Comparison of ENCODE assay signal across 10 mouse cellular contexts in genomic region chr17:87522500-87523091, GRCm38 (mm10).
DNase-seq lines count a peak whose midpoint lies in the region; TF ChIP-seq lines count a peak whose summit lies in the region.
"Had no signal": no experiment of that assay in that cellular context is flagged by ENCODE, and none has a peak within 500 bp of the region (broad histone marks: within the 10 kb centered on the region; RNA-seq: fewer than 3 reads in every experiment).

No protein-coding gene starts in this region.

- no peak overlapping the region for H3K4me3 ChIP-seq in thymus, adult 2 months (ENCODE audit: control insufficient read depth, insufficient read depth, low read length)
- H3K4me3 ChIP-seq: embryonic facial prominence, embryonic 13.5 days; neural tube, embryonic 12.5 days had no signal

- no peak for TF ChIP-seq POLR2A in thymus, adult 2 months (IDR thresholded peaks at IDR 0.05; ENCODE audit: control insufficient read depth, extremely low read depth, insufficient read depth, low read length, poor library complexity)

- peak; percentile 25 for DNase-seq in cerebellum, adult 8-10 months
- no peak for DNase-seq in cerebellum, postnatal 10 days
- peak; percentile 55 to 66 for DNase-seq in right cerebral cortex, adult 2 months (ENCODE audit: low spot score in 2 of 2)
- no peak for DNase-seq in right cerebral cortex, postnatal 14 days
- peak; percentile 28 for DNase-seq in liver
- peak; percentile 55 for DNase-seq in telencephalon, adult 2 months (ENCODE audit: low read depth, low spot score)
- no peak for DNase-seq in thymus, adult 2 months
- DNase-seq in adipocyte (ENCODE audit: low spot score): no peak

- whole genome bisulfite sequencing in thymus, adult 2 months: 27% methylated on average over 8 of the region's 8 CpGs

- no peaks in the 10 kb centered on the region for H3K36me3 ChIP-seq in thymus, adult 2 months (ENCODE audit: control insufficient read depth, insufficient read depth, low read length)
- H3K36me3 ChIP-seq: embryonic facial prominence, embryonic 13.5 days; neural tube, embryonic 12.5 days had no signal

- no peak overlapping the region for H3K27ac ChIP-seq in thymus, adult 2 months (ENCODE audit: control insufficient read depth, insufficient read depth, low read length)
- H3K27ac ChIP-seq: embryonic facial prominence, embryonic 13.5 days; neural tube, embryonic 12.5 days had no signal

- H3K4me1 ChIP-seq in thymus, adult 2 months (replicated peaks; ENCODE audit: control insufficient read depth, insufficient read depth, low read length): no peaks in the 10 kb centered on the region

- TF ChIP-seq CTCF in thymus, adult 2 months (IDR thresholded peaks at IDR 0.05; ENCODE audit: borderline replicate concordance, control insufficient read depth, extremely low read depth, insufficient read depth, low read length, poor library complexity): no peak

- H3K27me3 ChIP-seq in thymus, adult 2 months (ENCODE audit: control insufficient read depth, insufficient read depth, low read length): no peaks in the 10 kb centered on the region
- H3K27me3 ChIP-seq: embryonic facial prominence, embryonic 13.5 days; neural tube, embryonic 12.5 days had no signal

Comparison
In these comparisons a context has a peak if more than half of its experiments do, and no peak if none do; other contexts are left out.
1. DNase-seq: peak in cerebellum, adult 8-10 months (single experiment), right cerebral cortex, adult 2 months (2 of 2), liver (single experiment) and telencephalon, adult 2 months (single experiment); none in cerebellum, postnatal 10 days (0 of 2), right cerebral cortex, postnatal 14 days (single experiment), thymus, adult 2 months (single experiment) and adipocyte (single experiment).